In genomic region chr6:134058451-134058850, GRCm38 (mm10) we compare ENCODE assay signal across 27 mouse cellular contexts. TPM values are rescaled to one million over a fixed set of nuclear protein-coding genes. Genes with fewer than 3 reads are reported as not detected.
DNase-seq lines count a peak whose midpoint lies in the region; ATAC-seq and TF ChIP-seq lines count a peak whose summit lies in the region.
"Had no signal": no experiment of that assay in that cellular context is flagged by ENCODE, and none has a peak within 500 bp of the region (broad histone marks: within the 10 kb centered on the region; RNA-seq: fewer than 3 reads in every experiment).

No protein-coding gene starts in this region.

- no peak overlapping the region for H3K4me3 ChIP-seq in heart, embryonic 16.5 days (ENCODE audit: low read length)
- no peak overlapping the region for H3K4me3 ChIP-seq in layer of hippocampus, adult 2 months
- H3K4me3 ChIP-seq in forebrain, embryonic 15.5 days = no peak overlapping the region
- H3K4me3 ChIP-seq: embryonic facial prominence, embryonic 12.5 days; erythroblast, embryonic 14.5 days; gastrocnemius, adult 2 months; left cerebral cortex, adult 2 months; limb, embryonic 10.5 days; liver, embryonic 15.5 days; lung, embryonic 15.5 days; neural tube, embryonic 12.5 days; stomach, embryonic 15.5 days had no signal

- H3K4me1 ChIP-seq in heart, embryonic 16.5 days (ENCODE audit: control insufficient read depth, insufficient read depth, low read length) = peaks cover 60% of the 10 kb centered on the region
- H3K4me1 ChIP-seq in forebrain, embryonic 15.5 days = peaks cover 25% of the 10 kb centered on the region

- no peak for DNase-seq in heart, postnatal 10 days
- DNase-seq in layer of hippocampus, adult 2 months (ENCODE audit: low spot score in 2 of 2) = no peak
- DNase-seq in layer of hippocampus, adult 9-11 months = no peak
- no peak for DNase-seq in adipocyte (ENCODE audit: low spot score)
- DNase-seq in retina, postnatal 1 day = no peak
- DNase-seq: adrenal gland, postnatal 14 days; cerebellum, adult 2 months; cerebellum, postnatal 25 days; gastrocnemius, adult 2 months; kidney, postnatal 4 days; liver; lung, postnatal 4 days; midbrain, embryonic 14.5 days; thymus, postnatal 25 days had no signal

- 40% methylated on average over 4 of the region's 4 CpGs for WGBS in heart, embryonic 16.5 days
- 27% methylated on average over 4 of the region's 4 CpGs for WGBS in forebrain, embryonic 15.5 days

- TF ChIP-seq CTCF in layer of hippocampus, adult 2 months (conservative IDR thresholded peaks at IDR 0.05) = no peak

- ATAC-seq in heart, embryonic 16.5 days (replicated peaks; ENCODE audit: extremely low read depth, insufficient read depth, low FRiP score) = no peak
- no peak for ATAC-seq in forebrain, embryonic 15.5 days (replicated peaks)
- ATAC-seq: activated CD4-positive, CD25-positive, alpha-beta regulatory T cell, adult 4 months; intestine, postnatal 0 days had no signal

- peak overlapping the region; percentile 13; the same call in 1 of the 2 replicates for H3K4me2 ChIP-seq in heart, embryonic 16.5 days (ENCODE audit: low read depth, low read length)
- H3K4me2 ChIP-seq in forebrain, embryonic 15.5 days (replicated peaks) = no peak overlapping the region
- H3K4me2 ChIP-seq: embryonic facial prominence, embryonic 12.5 days; heart, embryonic 11.5 days; liver, embryonic 15.5 days; lung, embryonic 15.5 days; neural tube, embryonic 12.5 days; stomach, embryonic 15.5 days had no signal

- H3K36me3 ChIP-seq in heart, embryonic 16.5 days (ENCODE audit: control insufficient read depth, insufficient read depth) = no peaks in the 10 kb centered on the region
- no peaks in the 10 kb centered on the region for H3K36me3 ChIP-seq in forebrain, embryonic 15.5 days
- H3K36me3 ChIP-seq: liver, embryonic 15.5 days; lung, embryonic 15.5 days; neural tube, embryonic 12.5 days; stomach, embryonic 15.5 days had no signal

- peak overlapping the region; percentile 44; the same call in 1 of the 2 replicates for H3K27ac ChIP-seq in heart, embryonic 16.5 days (ENCODE audit: low read length)
- peak overlapping the region; percentile 73; the same call in 1 of the 2 replicates for H3K27ac ChIP-seq in layer of hippocampus, adult 2 months
- peak overlapping the region; percentile 57; the same call in 1 of the 2 replicates for H3K27ac ChIP-seq in forebrain, embryonic 15.5 days (replicated peaks)
- H3K27ac ChIP-seq: embryonic facial prominence, embryonic 12.5 days; gastrocnemius, adult 2 months; limb, embryonic 10.5 days; liver, embryonic 15.5 days; lung, embryonic 15.5 days; neural tube, embryonic 12.5 days; stomach, embryonic 15.5 days had no signal

- no peaks in the 10 kb centered on the region for H3K9me3 ChIP-seq in heart, embryonic 16.5 days (replicated peaks; ENCODE audit: control insufficient read depth, low read length)
- no peaks in the 10 kb centered on the region for H3K9me3 ChIP-seq in forebrain, embryonic 15.5 days
- H3K9me3 ChIP-seq: embryonic facial prominence, embryonic 12.5 days; limb, embryonic 10.5 days; liver, embryonic 15.5 days; lung, embryonic 15.5 days; neural tube, embryonic 12.5 days; stomach, embryonic 15.5 days had no signal

- intact Hi-C loops in heart, postnatal 10 days (cut with DNase I) = no loop called here

- H3K9ac ChIP-seq in heart, embryonic 16.5 days (ENCODE audit: low read length) = peak overlapping the region; percentile 40; the same call in 1 of the 2 replicates
- H3K9ac ChIP-seq in forebrain, embryonic 15.5 days (replicated peaks) = no peak overlapping the region
- H3K9ac ChIP-seq: embryonic facial prominence, embryonic 12.5 days; liver, embryonic 15.5 days; lung, embryonic 15.5 days; neural tube, embryonic 12.5 days; stomach, embryonic 15.5 days had no signal

- no peaks in the 10 kb centered on the region for H3K27me3 ChIP-seq in heart, embryonic 16.5 days (ENCODE audit: control insufficient read depth, insufficient read depth, low read length)
- H3K27me3 ChIP-seq in forebrain, embryonic 15.5 days = no peaks in the 10 kb centered on the region
- H3K27me3 ChIP-seq: embryonic facial prominence, embryonic 12.5 days; liver, embryonic 15.5 days; lung, embryonic 15.5 days; neural tube, embryonic 12.5 days; stomach, embryonic 15.5 days had no signal

RNA-seq across cellular contexts. Expression of gene Etv6, which starts 23.0 kb away (rescaled TPM):
- polyA plus RNA-seq in heart, embryonic 16.5 days (2015; fragmentation: Nextera tagmentation; extraction: Ambion mirVana) = 10.5 and 12.3 TPM in 2 replicates
- 10 to 100 TPM; 15.5 to 21.9 TPM for total RNA-seq in heart, postnatal 10 days (2021)
- total RNA-seq in layer of hippocampus, adult 2 months (2021) = 1 to 10 TPM; 9.2 to 9.8 TPM
- polyA plus RNA-seq in forebrain, embryonic 15.5 days (2015; fragmentation: Nextera tagmentation; extraction: Ambion mirVana) = 5.5 and 6.8 TPM in 2 replicates
